Mouse (Mus musculus): ENCODE measurements around the gene Wdr61. TPM values are rescaled to one million over a fixed set of nuclear protein-coding genes. Genes with fewer than 3 reads are reported as not detected.
A peak's percentile ranks its signal among the peaks of the same experiment; 100 is the strongest.
"Not testable (repeated sequence)": the region's sequence is repeated elsewhere in the genome, so short reads cannot be mapped to it uniquely, and the experiment has no call there.

Wdr61 gene
- total RNA-seq, 2 experiments from 2014 or later: 67.6 to 72.7 TPM

GRCm38 (mm10) chr9:54732122-54732521 lies 2.2 kb downstream of the Wdr61 start:
- DNase-seq: no peak

DNA sequence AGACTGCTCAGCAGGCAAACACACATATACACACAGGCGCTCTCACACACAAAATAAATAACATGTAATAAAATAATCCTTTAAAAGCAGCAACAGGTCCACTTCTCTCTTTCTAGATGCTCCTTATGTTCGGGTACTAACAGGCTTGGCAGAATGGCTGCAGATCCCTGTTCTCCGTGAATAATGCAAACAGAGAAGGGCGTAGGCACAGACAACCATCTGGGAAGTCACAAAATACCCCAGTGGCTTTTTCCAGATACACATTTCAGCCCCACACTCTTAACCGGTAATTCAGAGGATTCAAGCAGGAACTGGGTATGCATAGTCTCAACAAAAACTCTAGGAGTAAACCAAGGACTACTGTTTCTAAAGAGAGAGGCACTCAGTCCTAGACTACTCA lies 8.0 kb downstream of the Wdr61 start:
- DNase-seq: no peak

- no peak for DNase-seq
Measured at GRCm38 (mm10) chr9:54722596-54722995, 11.7 kb downstream of the Wdr61 start.

DNA sequence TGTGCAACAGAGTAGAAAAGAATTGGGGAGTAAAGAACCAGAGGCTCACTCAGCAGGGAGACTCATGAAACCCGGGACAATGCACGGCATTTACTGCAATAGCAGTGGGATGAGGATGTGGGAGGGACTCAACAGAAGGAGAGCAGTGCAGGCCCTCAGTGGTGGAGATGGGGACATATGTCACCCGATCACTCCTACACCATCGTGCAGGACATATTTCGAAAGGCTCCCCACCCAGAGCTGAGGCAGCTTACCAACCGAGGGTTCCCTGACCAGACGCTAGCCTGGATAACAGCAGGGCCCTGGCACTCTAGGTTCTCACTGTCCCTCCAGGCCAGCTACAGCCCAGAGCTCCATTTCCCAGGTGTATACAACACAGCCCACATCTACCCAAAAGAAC lies 12.2 kb downstream of the Wdr61 start:
- no peak for DNase-seq

DNA sequence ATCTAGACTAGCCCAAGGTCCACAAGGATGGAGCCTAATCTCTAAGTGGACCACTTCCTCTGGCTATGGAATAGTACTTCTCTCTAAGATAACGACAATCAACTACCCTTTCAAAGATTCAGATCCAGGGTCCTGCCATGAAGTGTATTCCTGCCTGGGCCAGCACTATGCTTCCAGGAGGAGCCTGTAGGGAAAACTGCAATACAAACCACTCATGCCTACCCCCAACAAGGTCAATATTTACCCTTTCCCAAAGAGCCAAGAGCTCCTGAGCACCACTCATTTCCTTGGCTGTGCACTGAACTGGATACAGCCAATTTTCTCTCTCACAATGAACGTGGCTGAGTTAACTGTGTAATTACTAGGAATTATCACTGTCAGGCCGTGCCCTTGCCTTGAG lies 16.8 kb downstream of the Wdr61 start:
- no peak for DNase-seq

GRCm38 (mm10) chr9:54715776-54716175 lies 18.5 kb downstream of the Wdr61 start:
- no peak for DNase-seq

- DNase-seq: no peak
Measured at GRCm38 (mm10) chr9:54708085-54708484, 26.2 kb downstream of the Wdr61 start.

DNA sequence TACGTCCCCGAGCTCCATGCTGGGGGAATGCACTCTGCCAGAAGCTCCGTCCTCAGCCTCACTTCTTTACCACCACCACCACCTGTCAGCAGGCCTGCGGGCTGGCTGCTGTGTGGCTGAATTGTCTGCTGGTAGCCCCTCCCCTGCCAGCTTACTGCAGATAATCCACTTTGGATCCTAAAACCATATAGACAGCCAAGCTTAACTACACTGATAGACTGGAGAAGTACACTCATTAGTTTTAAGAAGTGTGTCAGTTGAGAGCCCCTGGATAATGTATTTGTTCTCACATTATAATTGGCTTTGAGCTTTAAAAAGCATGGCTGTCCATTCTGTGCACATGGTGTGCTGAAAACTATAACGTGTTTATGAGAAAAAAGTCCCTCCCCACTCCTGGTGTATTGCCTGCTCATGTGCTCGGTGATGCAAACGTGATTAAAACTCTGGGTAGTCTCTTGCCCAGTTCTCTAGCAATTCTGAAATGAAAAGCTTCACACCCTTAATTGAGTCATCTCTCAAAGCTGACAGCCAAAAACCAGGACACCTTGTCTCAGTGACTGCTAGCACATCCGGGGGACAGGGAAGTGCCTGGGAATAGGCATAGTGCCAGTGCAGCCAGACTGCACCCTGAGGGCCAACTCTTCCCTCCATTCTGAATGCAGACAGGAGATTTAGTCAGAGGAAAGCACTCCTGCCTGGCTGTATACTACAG lies 26.9 kb downstream of the Wdr61 start:
- no peak for DNase-seq

DNA sequence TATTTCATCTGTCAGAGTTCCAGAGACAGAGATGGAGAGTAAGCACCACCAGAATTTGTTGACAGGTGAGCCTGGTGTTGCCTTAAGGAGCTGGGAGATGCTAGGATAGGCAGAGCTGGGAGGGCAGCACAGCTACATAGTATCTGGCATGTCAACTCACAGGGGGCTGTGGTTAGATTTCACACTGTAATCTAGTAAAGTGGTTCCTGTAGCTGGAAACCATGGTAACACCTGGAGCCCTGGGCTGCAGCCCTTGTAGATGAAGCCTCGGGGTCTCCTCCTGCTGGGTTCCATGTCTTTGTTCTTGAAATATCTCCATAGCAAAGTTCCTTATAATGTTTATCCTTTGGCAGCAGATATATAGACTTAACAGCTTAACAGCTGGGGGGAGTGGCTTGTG lies 28.8 kb downstream of the Wdr61 start:
- no peak for DNase-seq

DNA sequence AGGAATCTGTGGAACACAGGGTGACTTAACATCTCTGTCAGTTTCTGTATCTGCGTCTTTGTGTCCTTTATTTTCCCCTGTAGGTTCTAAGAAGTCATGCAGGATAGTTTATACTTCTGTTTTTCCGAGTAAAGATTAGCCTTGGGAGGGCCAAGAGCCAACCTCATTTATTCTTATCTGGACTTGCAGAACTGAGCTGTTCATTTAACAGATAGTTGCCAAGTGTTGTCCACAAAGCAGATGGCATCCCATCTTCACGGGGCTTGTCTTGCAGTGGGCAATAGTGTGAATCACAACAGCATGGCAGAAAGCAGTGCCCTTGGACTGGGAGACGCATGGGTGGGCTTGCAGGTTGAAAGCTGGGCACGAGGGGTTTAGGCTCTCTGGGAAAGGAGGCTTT lies 30.0 kb downstream of the Wdr61 start:
- no peak for DNase-seq

DNA sequence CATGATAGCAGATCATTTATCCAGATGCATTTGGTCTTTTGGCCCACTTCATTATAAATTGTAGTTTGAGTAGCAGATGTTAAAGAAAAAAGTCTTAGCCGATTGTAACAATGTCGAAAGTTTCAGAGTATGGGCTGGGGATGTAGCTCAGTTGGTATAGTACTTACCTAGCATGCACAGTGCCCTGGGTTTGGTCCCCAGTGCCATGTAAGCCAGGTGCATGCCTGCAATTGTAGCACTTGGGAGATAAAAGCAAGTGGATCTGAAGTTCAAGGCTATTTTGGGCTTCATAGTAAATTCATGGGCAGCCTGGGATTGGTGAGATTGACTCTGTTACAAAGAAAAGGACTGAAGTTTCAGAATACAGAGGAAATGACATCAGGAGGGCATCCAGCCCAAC lies 31.7 kb downstream of the Wdr61 start:
- DNase-seq: no peak

GRCm38 (mm10) chr9:54700746-54701145 lies 33.6 kb downstream of the Wdr61 start:
- DNase-seq: no peak

GRCm38 (mm10) chr9:54700174-54700475 lies 34.2 kb downstream of the Wdr61 start:
- no peak for DNase-seq

- DNase-seq: peak; percentile 89 to 90
Measured at GRCm38 (mm10) chr9:54699345-54700173, 34.8 kb downstream of the Wdr61 start.

- no peak for DNase-seq
Measured at GRCm38 (mm10) chr9:54699087-54699344, 35.3 kb downstream of the Wdr61 start.

DNA sequence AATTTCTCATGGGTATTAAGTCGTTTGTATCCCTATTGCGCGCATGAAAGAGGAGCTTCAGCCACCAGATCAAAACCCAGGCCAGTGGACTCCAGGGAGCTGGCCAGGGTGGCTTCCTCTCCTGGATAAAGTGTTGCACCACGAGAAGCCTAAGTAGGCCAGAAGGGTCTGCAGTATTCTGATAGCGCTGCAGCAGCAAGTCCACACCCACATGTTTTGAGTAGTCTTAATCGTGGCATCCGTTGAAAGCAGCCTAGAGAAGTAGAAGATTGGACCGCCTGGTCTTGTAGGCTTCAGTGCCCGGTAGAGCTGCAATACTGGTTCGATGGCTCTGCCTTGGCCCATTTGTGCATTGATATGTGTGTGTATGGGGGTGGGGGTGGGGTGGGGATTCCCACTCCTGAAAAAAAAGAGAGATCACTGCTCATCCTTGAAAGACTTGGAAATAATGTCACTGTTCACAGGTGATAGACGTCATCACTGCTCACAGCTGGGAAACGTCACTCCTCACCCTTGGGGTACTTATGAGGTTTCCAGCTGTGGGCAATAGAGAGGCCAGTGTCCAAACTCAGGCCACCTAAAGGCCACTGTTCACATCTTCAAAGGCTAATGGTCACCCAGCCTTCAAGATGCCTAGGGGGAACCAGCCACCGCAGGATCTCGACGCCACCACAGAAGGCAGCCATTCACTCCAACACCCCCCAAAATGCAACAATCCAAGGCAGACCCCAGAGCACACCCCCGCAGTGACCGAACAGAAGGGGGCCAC lies 35.8 kb downstream of the Wdr61 start, which contains the start of gene Dnaja4:
Gene Dnaja4, plus strand, starts transcription at position 556 of the 769 bp plus-strand sequence.
- DNase-seq: no peak

DNA sequence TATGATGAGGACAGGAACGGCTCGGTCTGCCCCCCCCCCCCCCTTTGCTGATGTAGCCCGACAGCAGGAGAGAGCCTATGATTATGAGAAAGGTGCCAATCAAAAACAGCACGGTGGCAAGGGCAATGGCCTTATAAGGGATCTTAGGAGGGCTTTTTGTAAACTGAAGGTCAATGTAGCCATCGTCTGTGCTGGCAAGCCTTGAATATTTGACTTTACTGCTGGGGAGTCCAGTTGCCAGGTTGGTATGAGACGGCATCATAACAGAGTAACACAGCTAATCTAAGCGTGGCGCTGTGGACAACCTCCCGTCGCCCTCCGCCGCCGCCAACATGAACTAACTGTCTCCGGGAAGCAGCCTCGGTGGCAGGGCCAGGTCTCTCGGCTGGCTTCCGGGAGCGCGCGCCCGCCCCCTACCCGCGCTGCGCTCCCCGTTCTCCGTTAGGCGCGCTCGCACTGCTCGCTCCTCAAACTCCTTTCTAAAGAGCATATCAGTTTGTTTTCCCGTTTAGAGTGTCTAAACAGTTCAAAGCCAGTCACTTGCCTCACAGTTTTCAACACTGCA lies 43.0 kb downstream of the Wdr61 start:
- DNase-seq: peak; percentile 57 to 59

DNA sequence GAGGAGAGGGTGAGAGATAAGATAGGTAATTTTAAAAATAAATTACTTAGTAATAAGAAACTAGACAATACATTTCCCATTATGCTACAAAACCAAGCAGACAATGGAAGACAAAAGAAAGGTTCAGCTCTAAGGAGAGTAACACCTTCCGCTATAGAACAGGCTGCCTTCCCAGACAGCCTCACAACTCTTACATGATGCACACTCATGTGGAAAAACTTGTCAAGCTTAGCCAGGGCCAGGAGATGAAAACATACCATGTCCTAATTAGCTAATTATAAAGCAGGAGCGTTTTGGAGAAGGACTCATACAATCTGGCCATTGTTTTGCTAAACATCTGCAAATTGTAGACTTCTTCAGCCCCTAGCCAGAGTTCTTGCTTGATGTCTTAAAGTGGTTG lies 43.6 kb downstream of the Wdr61 start:
- not testable (repeated sequence) for DNase-seq

- no peak for DNase-seq
Measured at GRCm38 (mm10) chr9:54689446-54689845, 44.9 kb downstream of the Wdr61 start.

DNA sequence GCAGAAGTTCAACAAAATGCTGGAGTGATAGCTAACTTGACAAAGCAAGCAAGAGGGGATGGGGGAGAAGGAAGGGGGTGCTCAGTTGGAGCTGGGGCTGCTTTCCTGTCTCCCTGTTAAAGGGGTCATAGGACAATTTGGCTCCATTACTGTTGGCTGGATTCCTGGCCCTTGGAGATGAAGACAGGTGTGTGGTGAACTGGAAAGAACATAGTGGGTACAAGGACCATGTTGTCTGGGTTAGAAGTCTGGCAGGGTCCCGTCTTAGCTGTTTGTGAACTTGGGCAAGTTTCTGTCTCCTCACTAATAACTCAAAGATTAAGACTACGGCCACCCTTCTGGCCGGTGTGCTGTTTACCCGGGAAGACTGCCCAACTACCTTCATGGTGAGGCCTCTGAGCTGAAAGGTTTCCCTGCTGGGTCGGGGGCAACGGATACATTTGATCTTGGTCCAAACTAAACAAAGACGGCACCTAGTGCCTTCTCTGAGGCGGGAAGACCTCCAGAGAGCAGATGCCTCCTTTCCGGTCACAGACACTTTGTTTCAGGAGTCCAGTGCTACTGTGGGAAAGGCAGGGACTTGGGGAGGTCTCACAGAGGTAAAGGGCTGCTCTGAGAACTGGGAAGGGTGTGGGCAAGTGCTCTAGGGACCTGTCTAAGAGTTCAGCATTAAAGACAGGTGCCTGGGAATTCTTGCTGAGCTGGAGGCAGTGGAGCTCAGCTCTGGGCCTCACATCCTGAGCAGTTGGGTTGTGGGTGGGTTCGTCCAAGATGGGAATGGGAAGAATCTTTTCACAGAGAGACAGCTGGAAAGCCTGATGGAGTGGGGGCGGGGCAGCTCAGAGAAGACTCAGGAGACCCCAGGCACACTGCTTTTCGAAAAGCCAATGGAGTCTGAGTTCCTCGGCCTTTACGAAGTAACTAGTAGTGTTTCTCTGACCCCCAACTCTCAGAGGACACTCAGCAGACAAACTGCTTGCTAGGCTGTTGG lies 46.8 kb downstream of the Wdr61 start:
- DNase-seq: no peak

DNA sequence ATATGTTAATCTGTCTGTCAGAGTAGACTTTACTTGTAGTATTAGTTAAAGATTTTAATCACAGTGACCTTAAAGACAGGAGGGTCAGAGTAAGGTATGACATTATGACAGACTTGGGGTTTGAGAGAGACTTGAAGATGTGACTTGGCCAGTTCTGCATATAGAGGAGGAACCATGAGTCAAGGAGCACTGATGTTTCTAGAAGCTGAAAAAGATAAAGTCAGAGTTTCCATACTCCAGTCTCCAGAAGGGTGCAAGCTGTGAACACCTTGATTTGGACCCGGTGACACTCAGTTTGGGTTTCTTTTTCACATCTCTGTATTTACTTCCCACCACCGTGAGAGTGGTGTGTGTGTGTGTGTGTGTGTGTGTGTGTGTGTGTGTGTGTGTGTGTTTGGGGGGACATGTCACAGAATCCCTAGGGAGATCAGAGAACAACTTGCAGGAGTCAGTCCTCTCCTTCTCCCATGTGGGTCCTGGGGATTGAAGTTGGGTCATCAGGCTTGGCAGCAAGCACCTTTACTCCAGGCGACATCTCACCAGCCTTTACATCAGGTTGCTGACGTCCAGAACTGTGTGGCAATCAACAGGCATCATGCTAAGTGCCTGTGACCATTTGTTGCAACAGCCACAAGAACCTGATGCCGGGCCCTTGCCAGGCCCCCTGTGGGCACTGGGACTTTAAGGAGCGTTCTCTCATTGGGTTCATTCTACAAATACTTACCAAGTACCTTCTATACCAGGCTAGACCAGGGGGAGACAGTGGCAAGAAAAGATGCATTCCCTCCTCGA lies 50.3 kb downstream of the Wdr61 start:
- DNase-seq: no peak
